Mouse (Mus musculus) midbrain, embryonic 16.5 days (tissue): Measurements from ENCODE around the gene Tent4a. TPM values are rescaled to one million over a fixed set of nuclear protein-coding genes. Genes with fewer than 3 reads are reported as not detected.

Experiments
- ATAC-seq: fragments of 200-750 bp; cut with Nextera tagmentation; 2 replicates; pipeline ENCODE4 v1.8.0; 2017; ENCODE audit warnings: moderate TSS enrichment
- H3K27ac ChIP-seq: fragments of 300-500 bp; sonication (generic); 2 replicates; pipeline ENCODE4 v1.5.1; 2014; ENCODE audit warnings: mild to moderate bottlenecking, low read length, mixed read lengths
- H3K27me3 ChIP-seq: fragments of 300-500 bp; sonication (generic); 2 replicates; pipeline ENCODE4 v1.6.1; 2014; ENCODE audit warnings: low read depth, low read length, mixed read lengths; ENCODE audit not compliant: control insufficient read depth, insufficient read depth
- H3K36me3 ChIP-seq: fragments of 300-500 bp; sonication (generic); 2 replicates; pipeline ENCODE4 v1.6.1; 2014; ENCODE audit warnings: mild to moderate bottlenecking, low read length, moderate library complexity, mixed read lengths; ENCODE audit not compliant: control insufficient read depth, insufficient read depth
- H3K4me1 ChIP-seq: fragments of 300-500 bp; sonication (generic); 2 replicates; pipeline ENCODE4 v1.6.1; 2014; ENCODE audit warnings: mild to moderate bottlenecking, low read length, mixed read lengths; ENCODE audit not compliant: control insufficient read depth, insufficient read depth
- H3K4me2 ChIP-seq: fragments of 300-500 bp; sonication (generic); 2 replicates; pipeline ENCODE4 v1.6.1; 2014; ENCODE audit warnings: mild to moderate bottlenecking, low read length, mixed read lengths
- H3K4me3 ChIP-seq: fragments of 300-500 bp; sonication (generic); 2 replicates; pipeline ENCODE4 v1.5.1; 2014; ENCODE audit warnings: low read depth, mild to moderate bottlenecking, low read length, moderate library complexity, mixed read lengths
- H3K9ac ChIP-seq: fragments of 300-500 bp; sonication (generic); 2 replicates; pipeline ENCODE4 v1.6.1; 2014; ENCODE audit warnings: low read depth, low read length, mixed read lengths
- H3K9me3 ChIP-seq: fragments of 300-500 bp; sonication (generic); replicated peaks from 2 replicates; pipeline ENCODE4 v1.6.1; 2014; ENCODE audit warnings: mild to moderate bottlenecking, low read length, mixed read lengths; ENCODE audit not compliant: control insufficient read depth, poor library complexity, severe bottlenecking
- WGBS: fragments of 180-500 bp; shearing (Covaris S2); extraction: QIAGEN DNeasy Blood & Tissue Kit; methylation state at CpG from one replicate; pipeline ENCODE4 v1.1.7; 2014; 5-methylcytosine and 5-hydroxymethylcytosine counted together
- polyA plus RNA-seq: library from polyadenylated mRNA; unstranded; fragments of >200 nt; fragmentation: Nextera tagmentation; extraction: Ambion mirVana; gene quantifications from 2 replicates; pipeline ENCODE4 v1.2.1, GENCODE M21; 2015

Tent4a gene
- polyA plus RNA-seq, 1 experiment from 2014 or later, result 5.4 TPM

GRCm38 (mm10) chr13:69455476-69456175 is 78.8 kb downstream of the Tent4a start:
- H3K4me3 ChIP-seq, result no peak overlapping the region

More at GRCm38 (mm10) chr13:69455476-69456175, 78.8 kb downstream of the Tent4a start:
- ATAC-seq, result no peak
- Histone ChIP-seq H3K9ac (no peak overlapping the region), H3K4me2 (no peak overlapping the region), H3K36me3 (no peaks in the 10 kb centered on the region), H3K27me3 (no peaks in the 10 kb centered on the region), H3K9me3 (no peaks in the 10 kb centered on the region), H3K4me1 (no peaks in the 10 kb centered on the region), H3K27ac (no peak overlapping the region)
- 82% methylated on average over 14 of the region's 14 CpGs for WGBS

Other genes starting within 250 kb of the Tent4a start
- gene Nsun2, start 871 bp downstream of the Tent4a start, polyA plus RNA-seq, result 67.9 and 70.2 TPM in 2 replicates
- gene Srd5a1, start 76.8 kb upstream of the Tent4a start, polyA plus RNA-seq, result 29.3 and 32.3 TPM in 2 replicates
- gene Ube2ql1, start 205.3 kb upstream of the Tent4a start, polyA plus RNA-seq, result 21.3 and 22.8 TPM in 2 replicates